Mouse (Mus musculus) ovary, postnatal 14 days (tissue): ENCODE measurements around the gene Cers1.

Source experiments
- DNase-seq: peaks from one replicate; pipeline ENCODE4 v3.0.0; 2022; ENCODE audit warnings: low spot score

Gene Cers1

GRCm38 (mm10) chr8:70316511-70317504, 1.2 kb downstream of the Cers1 start:
- no peak for DNase-seq

- DNase-seq = no peak
Observed at GRCm38 (mm10) chr8:70317872-70318271, 2.3 kb downstream of the Cers1 start.

- no peak for DNase-seq
Observed at GRCm38 (mm10) chr8:70323716-70324115, 8.1 kb downstream of the Cers1 start.

- DNase-seq = no peak
Observed at GRCm38 (mm10) chr8:70327512-70327911, 11.9 kb downstream of the Cers1 start.

GRCm38 (mm10) chr8:70329124-70329834, 13.7 kb downstream of the Cers1 start, which contains the start of gene Gdf1:
Gene Gdf1 (plus strand): TSS chr8:70329817.
- no peak for DNase-seq

- DNase-seq = no peak
Observed at GRCm38 (mm10) chr8:70329835-70330740, 14.5 kb downstream of the Cers1 start.

GRCm38 (mm10) chr8:70330741-70331364, 15.3 kb downstream of the Cers1 start:
- DNase-seq = no peak

GRCm38 (mm10) chr8:70331526-70331925, 16.0 kb downstream of the Cers1 start:
- no peak for DNase-seq

- peak; percentile 64 for DNase-seq
Observed at GRCm38 (mm10) chr8:70332070-70332877, 16.7 kb downstream of the Cers1 start.

GRCm38 (mm10) chr8:70332878-70333202, 17.3 kb downstream of the Cers1 start:
- DNase-seq = no peak

- no peak for DNase-seq
Observed at GRCm38 (mm10) chr8:70338931-70339330, 23.4 kb downstream of the Cers1 start.

- no peak for DNase-seq
Observed at GRCm38 (mm10) chr8:70340659-70341058, 25.1 kb downstream of the Cers1 start.

GRCm38 (mm10) chr8:70342007-70342406, 26.4 kb downstream of the Cers1 start:
- no peak for DNase-seq

GRCm38 (mm10) chr8:70343076-70343475, 27.5 kb downstream of the Cers1 start:
- no peak for DNase-seq

- no peak for DNase-seq
Observed at GRCm38 (mm10) chr8:70343696-70344095, 28.1 kb downstream of the Cers1 start.

- no peak for DNase-seq
Observed at GRCm38 (mm10) chr8:70344279-70344678, 28.7 kb downstream of the Cers1 start.

- no peak for DNase-seq
Observed at GRCm38 (mm10) chr8:70347443-70347842, 31.9 kb downstream of the Cers1 start.

- no peak for DNase-seq
Observed at GRCm38 (mm10) chr8:70347860-70348420, 32.4 kb downstream of the Cers1 start.

- DNase-seq = no peak
Observed at GRCm38 (mm10) chr8:70351035-70351999, 35.7 kb downstream of the Cers1 start.
